Mouse (Mus musculus) kidney, adult 2 months (tissue): ENCODE measurements at regions not wholly inside any gene's neighbourhood (a gene's known extent, or its start where the extent isn't known, plus 50 kb on each side); places are given as distances from the start of the nearest gene placed in this dataset.

Source experiments
- CTCF ChIP-seq: fragments of 200-500 bp; conservative IDR thresholded peaks from 2 replicates; pipeline ENCODE4 v1.5.1; 2011; ENCODE audit warnings: low read depth, mild to moderate bottlenecking, control low read depth, low read length, moderate library complexity, mixed read lengths; ENCODE audit not compliant: insufficient read depth, insufficient read length
- POLR2A ChIP-seq: fragments of 200-500 bp; IDR thresholded peaks from one replicate; pipeline ENCODE4 v1.6.1; 2011; ENCODE audit warnings: low read depth, low read length, control low read depth

DNA sequence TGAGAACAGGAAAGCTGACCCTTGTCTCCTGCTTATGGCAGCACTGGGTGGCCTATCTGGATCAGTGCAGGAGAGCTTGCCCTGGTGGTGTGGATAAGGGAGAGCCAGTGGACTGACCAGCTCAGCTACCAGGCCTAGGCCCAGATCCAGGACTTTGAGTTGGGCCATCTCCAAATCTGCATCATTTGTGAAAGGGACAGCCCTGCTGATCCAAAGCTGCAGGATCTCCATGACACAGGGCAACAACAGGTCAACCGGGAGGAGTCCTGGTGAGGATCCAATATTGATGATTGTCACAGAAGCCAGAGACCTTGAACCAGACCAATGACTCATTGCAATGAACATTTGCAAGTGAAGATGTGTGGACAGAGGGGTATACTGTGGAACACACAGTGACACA, 256.2 kb upstream of the Rtl1 start:
- TF ChIP-seq CTCF (no peak), POLR2A (no peak)
